Mouse (Mus musculus) neural tube, embryonic 11.5 days (tissue): Measurements from ENCODE around the gene Mthfd1l. TPM values are rescaled to one million over a fixed set of nuclear protein-coding genes. Genes with fewer than 3 reads are reported as not detected.
A peak's percentile ranks its signal among the peaks of the same experiment; 100 is the strongest.

ENCODE experiments used
- ATAC-seq: fragments of 200-750 bp; cut with Nextera tagmentation; 2 replicates; pipeline ENCODE4 v1.8.0; 2017; ENCODE audit warnings: moderate number of reproducible peaks, mild to moderate bottlenecking, moderate TSS enrichment, moderate library complexity; ENCODE audit not compliant: insufficient read depth, low FRiP score, low TSS enrichment
- DNase-seq: peaks from one replicate; pipeline ENCODE4 v3.0.0-alpha.2; 2015; ENCODE audit warnings: low spot score
- H3K27ac ChIP-seq: fragments of 300-500 bp; sonication (generic); 2 replicates; pipeline ENCODE4 v1.5.1; 2014; ENCODE audit warnings: low read depth, mild to moderate bottlenecking, low read length
- H3K27me3 ChIP-seq: fragments of 300-500 bp; sonication (generic); 2 replicates; pipeline ENCODE4 v1.6.1; 2014; ENCODE audit warnings: mild to moderate bottlenecking, low read length, mixed read lengths; ENCODE audit not compliant: control insufficient read depth, insufficient read depth
- H3K36me3 ChIP-seq: fragments of 300-500 bp; sonication (generic); 2 replicates; pipeline ENCODE4 v1.6.1; 2014; ENCODE audit warnings: mild to moderate bottlenecking, low read length, moderate library complexity, mixed read lengths; ENCODE audit not compliant: control insufficient read depth, insufficient read depth
- H3K4me1 ChIP-seq: fragments of 300-500 bp; sonication (generic); 2 replicates; pipeline ENCODE4 v1.6.1; 2014; ENCODE audit warnings: low read length, mixed read lengths; ENCODE audit not compliant: control insufficient read depth, insufficient read depth
- H3K4me2 ChIP-seq: fragments of 300-500 bp; sonication (generic); 2 replicates; pipeline ENCODE4 v1.6.1; 2014; ENCODE audit warnings: low read depth, mild to moderate bottlenecking, moderate library complexity
- H3K4me3 ChIP-seq: fragments of 300-500 bp; sonication (generic); 2 replicates; pipeline ENCODE4 v1.5.1; 2014; ENCODE audit warnings: low read depth, low read length
- H3K9ac ChIP-seq: fragments of 300-500 bp; sonication (generic); 2 replicates; pipeline ENCODE4 v1.6.1; 2014; ENCODE audit warnings: mild to moderate bottlenecking, low read length
- H3K9me3 ChIP-seq: fragments of 300-500 bp; sonication (generic); 2 replicates; pipeline ENCODE4 v1.6.1; 2016; ENCODE audit warnings: low read length; ENCODE audit not compliant: control insufficient read depth
- WGBS: fragments of 180-500 bp; shearing (Covaris S2); extraction: QIAGEN DNeasy Blood & Tissue Kit; methylation state at CpG from one replicate; pipeline ENCODE4 v1.1.7; 2014; 5-methylcytosine and 5-hydroxymethylcytosine counted together
- polyA plus RNA-seq: library from polyadenylated mRNA; unstranded; fragments of >200 nt; fragmentation: Nextera tagmentation; extraction: Ambion mirVana; gene quantifications from 2 replicates; pipeline ENCODE4 v1.2.1, GENCODE M21; 2014

Mthfd1l gene
- polyA plus RNA-seq, 1 experiment from 2014 or later: 13.5 TPM

DNA sequence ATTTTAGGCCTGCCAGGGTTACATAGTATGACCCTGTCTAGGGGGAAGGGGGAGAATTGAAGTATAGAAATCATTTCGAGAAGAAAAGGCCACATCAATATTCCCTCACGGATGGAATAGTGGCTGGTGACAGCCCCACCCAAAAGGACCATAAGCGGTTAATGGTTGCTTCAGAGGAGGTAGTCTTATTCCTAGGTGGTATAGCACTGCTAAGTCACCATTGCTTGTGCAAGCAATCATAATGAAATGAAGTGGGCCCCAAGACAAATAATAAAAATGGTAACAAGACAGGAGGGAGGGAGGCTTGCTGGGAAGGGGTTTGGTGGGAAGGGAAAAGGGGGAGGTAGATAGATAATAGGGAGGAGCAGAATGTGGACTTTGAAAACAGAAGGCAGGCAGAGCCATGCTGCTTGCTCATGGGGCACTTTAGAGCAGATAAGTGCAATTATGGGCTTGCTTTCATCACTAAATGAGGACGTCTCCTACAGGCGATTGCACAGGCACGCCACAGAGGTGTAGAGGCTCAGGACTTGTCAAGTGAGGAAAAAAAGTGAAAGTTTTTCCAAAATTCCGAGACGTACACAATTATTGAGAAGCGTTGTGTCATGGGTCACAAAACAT is 105.4 kb downstream of the Mthfd1l start:
- 83% methylated on average over 9 of the region's 9 CpGs for WGBS
- DNase-seq (no peak), ATAC-seq (no peak)

DNA sequence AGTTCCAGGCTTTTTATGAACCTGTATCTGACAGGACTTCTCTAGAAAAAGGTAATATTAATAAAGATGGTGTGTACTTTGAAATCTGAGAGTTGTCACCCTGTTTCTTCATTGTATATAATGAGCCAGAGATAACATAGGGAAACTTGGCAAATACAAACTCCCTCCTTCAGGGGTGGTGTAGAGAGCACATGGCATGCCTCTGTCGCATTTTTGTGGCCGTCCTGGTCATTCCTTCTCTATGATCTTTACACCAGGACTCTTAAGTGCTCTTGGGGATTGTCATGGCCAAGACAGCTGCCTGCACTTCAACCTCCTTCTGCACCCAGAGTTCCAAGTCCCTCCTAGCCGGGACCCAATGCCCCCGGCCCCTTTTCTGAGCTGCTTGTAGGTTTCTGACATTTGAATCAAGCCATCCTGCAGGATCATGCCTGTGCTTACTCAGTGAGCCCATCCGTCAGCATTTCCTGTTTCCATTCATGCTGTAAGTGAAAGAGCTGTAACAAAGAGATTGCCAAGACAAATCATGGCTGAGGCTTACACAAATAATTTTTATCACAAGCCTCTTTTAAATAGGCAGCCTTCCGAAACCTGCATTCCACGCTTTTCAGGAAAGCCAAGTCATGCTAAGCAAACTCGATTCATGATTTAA is 106.2 kb downstream of the Mthfd1l start:
- DNase-seq: no peak
- H3K27ac ChIP-seq: no peak overlapping the region

More for the DNA sequence above, 105.4 kb downstream of the Mthfd1l start:
- Histone ChIP-seq H3K4me3 (no peak overlapping the region), H3K27me3 (no peaks in the 10 kb centered on the region), H3K9me3 (no peaks in the 10 kb centered on the region), H3K36me3 (no peaks in the 10 kb centered on the region), H3K9ac (no peak overlapping the region), H3K4me2 (no peak overlapping the region), H3K4me1 (no peaks in the 10 kb centered on the region), H3K27ac (no peak overlapping the region)

DNA sequence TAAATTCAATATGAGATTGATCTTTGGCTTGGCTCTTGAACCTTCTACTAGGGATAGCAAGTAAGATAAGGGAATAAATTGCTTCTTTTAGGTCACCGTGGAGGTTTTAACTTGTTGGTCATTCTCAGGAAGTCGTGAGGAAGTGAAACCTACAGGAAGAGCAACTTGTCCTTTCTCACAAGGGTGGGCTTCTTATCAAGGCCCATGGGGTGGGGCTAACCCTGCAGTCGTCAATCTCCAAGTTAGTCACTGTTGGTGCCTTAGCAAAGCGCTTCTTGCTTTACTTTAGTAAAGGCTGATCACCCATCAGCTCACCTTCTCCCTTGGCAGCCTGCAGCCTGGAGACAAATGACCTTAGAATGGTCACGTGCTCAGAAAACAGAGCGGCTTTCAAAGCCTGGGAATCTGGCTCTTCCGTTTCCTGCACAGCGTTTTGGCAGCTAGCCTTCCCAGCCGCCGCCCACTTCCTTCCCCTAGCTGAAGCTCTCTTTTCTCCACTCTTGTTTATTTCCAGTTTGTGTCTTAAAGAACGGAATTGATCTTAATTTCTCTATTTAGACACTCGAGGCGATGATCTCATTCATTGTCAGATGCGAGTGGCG is 106.8 kb downstream of the Mthfd1l start:
- H3K4me1 ChIP-seq: 0 out of 2 replicates have a peak, but pooled peaks cover 1% of the 10 kb centered on the region
- H3K4me2 ChIP-seq: no peak overlapping the region
- no peaks in the 10 kb centered on the region for H3K9me3 ChIP-seq
- WGBS: 78% methylated on average over 15 of the region's 15 CpGs
- H3K4me3 ChIP-seq: no peak overlapping the region
- H3K36me3 ChIP-seq: no peaks in the 10 kb centered on the region
- no peak overlapping the region for H3K9ac ChIP-seq
- DNase-seq: no peak
- no peaks in the 10 kb centered on the region for H3K27me3 ChIP-seq
- no peak overlapping the region; the same call in 1 of the 2 replicates for H3K27ac ChIP-seq
- no peak for ATAC-seq

More for the DNA sequence above, 106.2 kb downstream of the Mthfd1l start:
- 73% methylated on average over 8 of the region's 8 CpGs for WGBS
- no peak for ATAC-seq
- Histone ChIP-seq H3K36me3 (no peaks in the 10 kb centered on the region), H3K4me2 (no peak overlapping the region), H3K9me3 (no peaks in the 10 kb centered on the region), H3K9ac (no peak overlapping the region), H3K27me3 (no peaks in the 10 kb centered on the region), H3K4me3 (no peak overlapping the region), H3K4me1 (no peaks in the 10 kb centered on the region)

DNA sequence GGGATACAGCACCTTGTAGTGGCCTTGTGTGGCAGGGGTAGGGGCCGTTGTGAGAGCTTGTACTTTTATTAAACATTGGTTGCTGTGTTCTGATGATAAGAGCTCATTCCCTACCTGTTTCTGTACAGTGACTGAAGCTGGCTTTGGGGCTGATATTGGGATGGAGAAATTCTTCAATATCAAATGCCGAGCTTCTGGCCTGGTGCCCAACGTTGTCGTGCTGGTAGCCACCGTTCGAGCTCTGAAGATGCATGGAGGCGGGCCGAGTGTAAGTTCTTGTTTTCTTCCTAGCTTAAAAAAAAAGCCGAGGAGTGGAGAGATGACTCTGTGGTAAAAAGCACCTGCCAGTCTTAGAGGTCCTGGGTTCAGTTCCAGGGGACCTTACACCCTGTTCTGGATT is 110.7 kb downstream of the Mthfd1l start:
- no peak for DNase-seq
- H3K36me3 ChIP-seq: no peaks in the 10 kb centered on the region
- H3K4me2 ChIP-seq: no peak overlapping the region
- WGBS: 95% methylated on average over 9 of the region's 9 CpGs
- no peak overlapping the region for H3K9ac ChIP-seq
- no peaks in the 10 kb centered on the region for H3K27me3 ChIP-seq
- no peak overlapping the region for H3K27ac ChIP-seq
- H3K4me3 ChIP-seq: no peak overlapping the region
- ATAC-seq: no peak
- 0 out of 2 replicates have a peak, but pooled peaks cover 4% of the 10 kb centered on the region for H3K4me1 ChIP-seq
- H3K9me3 ChIP-seq: no peaks in the 10 kb centered on the region

DNA sequence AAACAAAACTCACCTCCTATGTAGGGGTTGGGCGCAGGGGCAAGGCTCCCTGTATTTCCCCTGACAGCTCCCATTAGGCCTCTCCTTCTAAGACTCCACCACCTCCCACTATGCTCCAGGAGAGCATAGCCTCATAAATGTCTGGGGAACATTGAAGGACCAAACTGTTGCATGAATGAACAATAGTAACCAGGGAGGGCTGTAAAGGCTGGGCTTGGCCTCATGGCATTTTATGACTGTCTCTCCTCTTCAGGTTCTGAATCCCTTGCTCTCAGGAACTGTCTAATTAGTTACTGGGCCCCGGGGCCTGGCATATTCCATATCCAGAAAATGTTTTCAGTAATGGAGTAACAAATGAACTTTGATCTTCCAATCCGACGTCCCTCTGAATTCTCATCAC is 112.0 kb downstream of the Mthfd1l start:
- Histone ChIP-seq H3K36me3 (no peaks in the 10 kb centered on the region), H3K4me3 (no peak overlapping the region), H3K9ac (no peak overlapping the region), H3K4me1 (0 out of 2 replicates have a peak, but pooled peaks cover 4% of the 10 kb centered on the region), H3K4me2 (no peak overlapping the region), H3K27ac (no peak overlapping the region), H3K27me3 (no peaks in the 10 kb centered on the region), H3K9me3 (no peaks in the 10 kb centered on the region)
- ATAC-seq (no peak), DNase-seq (no peak)
- WGBS: 57% methylated on average over 4 of the region's 4 CpGs

DNA sequence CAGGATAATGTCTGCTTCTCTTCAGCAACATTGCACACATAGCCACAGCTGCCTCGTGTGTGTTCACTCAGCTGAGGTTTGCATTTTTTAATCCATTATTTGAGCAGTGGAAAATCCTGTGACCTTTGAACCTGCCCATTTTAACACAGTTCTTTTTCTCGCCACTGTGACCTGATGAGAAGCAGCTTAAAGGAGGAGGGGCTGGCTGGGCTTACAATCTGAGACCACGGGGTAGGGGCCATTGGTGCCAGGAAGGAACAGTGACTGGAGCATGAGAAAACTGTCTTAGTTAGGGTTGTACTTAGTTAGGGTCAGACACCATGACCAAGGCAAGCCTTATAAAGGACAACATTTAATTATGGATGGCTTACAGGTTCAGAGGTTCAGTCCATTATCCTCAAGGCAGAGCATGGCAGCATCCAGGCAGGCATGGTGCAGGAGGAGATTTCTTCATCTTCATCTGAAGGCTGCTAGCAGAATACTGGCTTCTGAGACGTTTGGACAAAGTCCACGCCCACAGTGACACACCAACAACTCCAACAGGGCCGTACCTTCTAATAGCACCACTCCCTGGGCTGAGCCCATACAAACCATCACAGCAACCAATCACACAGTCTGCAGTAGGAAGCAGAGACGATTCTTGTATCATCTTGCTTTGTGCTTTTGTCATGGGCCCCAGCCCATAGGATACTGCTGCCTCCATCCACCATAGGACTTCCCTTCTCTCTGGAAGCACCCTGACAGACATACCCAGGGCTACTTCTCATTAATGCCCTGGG is 112.6 kb downstream of the Mthfd1l start:
- Histone ChIP-seq H3K4me1 (0 out of 2 replicates have a peak, but pooled peaks cover 4% of the 10 kb centered on the region), H3K9me3 (no peaks in the 10 kb centered on the region), H3K9ac (no peak overlapping the region), H3K4me2 (no peak overlapping the region), H3K27ac (no peak overlapping the region), H3K4me3 (no peak overlapping the region), H3K27me3 (no peaks in the 10 kb centered on the region), H3K36me3 (no peaks in the 10 kb centered on the region)
- 57% methylated on average over 7 of the region's 7 CpGs for WGBS
- ATAC-seq: no peak
- DNase-seq: no peak

DNA sequence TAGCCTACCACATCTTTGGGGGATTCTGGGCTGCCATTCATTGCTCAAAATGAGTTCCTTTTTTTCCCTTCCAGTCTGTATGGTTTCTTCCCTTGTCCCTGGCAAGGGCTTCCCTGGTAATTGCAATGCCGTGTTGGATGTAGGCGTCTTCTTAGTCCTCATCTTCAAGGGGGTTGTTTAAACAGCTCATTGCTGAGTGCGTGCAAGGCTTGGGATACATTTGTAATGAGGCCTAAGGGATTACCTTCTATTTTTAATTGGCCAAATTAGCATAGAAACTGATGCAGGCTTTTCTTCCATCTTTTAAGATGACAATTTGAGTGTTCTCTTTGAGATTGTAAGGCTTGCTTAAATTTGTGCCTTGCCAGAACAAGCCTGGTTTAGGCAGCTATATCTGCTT is 114.6 kb downstream of the Mthfd1l start:
- Histone ChIP-seq H3K4me1 (0 out of 2 replicates have a peak, but pooled peaks cover 4% of the 10 kb centered on the region), H3K4me2 (no peak overlapping the region), H3K27ac (no peak overlapping the region), H3K4me3 (no peak overlapping the region), H3K27me3 (no peaks in the 10 kb centered on the region), H3K9ac (no peak overlapping the region), H3K9me3 (no peaks in the 10 kb centered on the region), H3K36me3 (no peaks in the 10 kb centered on the region)
- 88% methylated on average over 3 of the region's 3 CpGs for whole genome bisulfite sequencing
- no peak for ATAC-seq
- no peak for DNase-seq

DNA sequence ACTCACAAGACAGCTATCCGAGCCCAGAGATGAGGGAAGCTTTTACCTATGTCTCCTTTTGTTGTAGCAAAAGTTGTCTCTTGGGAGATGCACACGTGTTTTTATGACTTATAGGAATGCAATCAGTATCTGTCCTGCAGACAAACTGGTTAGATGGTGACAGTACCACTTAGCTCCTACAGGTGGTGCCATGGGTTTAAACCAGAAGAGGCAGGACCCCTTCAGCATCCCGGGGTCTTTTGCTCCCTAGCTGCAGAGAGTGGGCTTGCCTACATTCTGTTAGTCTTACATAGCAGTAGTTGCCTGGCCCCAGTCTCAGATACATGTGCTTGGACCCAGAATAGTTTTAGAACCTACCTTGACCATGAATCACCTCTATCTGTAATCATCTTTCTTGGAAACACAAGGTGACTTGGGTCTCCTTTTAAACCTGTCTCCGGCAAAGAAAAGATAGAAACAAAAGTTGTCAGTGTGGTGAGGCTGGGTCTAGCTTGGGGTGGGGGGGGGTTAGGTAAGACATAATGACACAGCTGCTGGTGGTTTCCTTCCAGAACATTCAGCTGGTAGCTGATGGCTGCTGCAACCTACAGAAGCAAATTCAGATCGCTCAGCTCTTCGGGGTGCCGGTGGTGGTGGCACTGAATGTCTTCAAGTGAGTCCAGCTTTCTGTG is 116.0 kb downstream of the Mthfd1l start:
- DNase-seq (peak; percentile 43), ATAC-seq (peak; percentile 61; the same call in 1 of the 2 replicates)
- no peak overlapping the region for H3K9ac ChIP-seq
- WGBS: 81% methylated on average over 7 of the region's 7 CpGs
- no peak overlapping the region for H3K27ac ChIP-seq
- H3K4me2 ChIP-seq: no peak overlapping the region
- H3K4me1 ChIP-seq: 0 out of 2 replicates have a peak, but pooled peaks cover 4% of the 10 kb centered on the region
- H3K27me3 ChIP-seq: no peaks in the 10 kb centered on the region
- no peaks in the 10 kb centered on the region for H3K9me3 ChIP-seq
- no peak overlapping the region for H3K4me3 ChIP-seq
- no peaks in the 10 kb centered on the region for H3K36me3 ChIP-seq
